In the genomic region with DNA sequence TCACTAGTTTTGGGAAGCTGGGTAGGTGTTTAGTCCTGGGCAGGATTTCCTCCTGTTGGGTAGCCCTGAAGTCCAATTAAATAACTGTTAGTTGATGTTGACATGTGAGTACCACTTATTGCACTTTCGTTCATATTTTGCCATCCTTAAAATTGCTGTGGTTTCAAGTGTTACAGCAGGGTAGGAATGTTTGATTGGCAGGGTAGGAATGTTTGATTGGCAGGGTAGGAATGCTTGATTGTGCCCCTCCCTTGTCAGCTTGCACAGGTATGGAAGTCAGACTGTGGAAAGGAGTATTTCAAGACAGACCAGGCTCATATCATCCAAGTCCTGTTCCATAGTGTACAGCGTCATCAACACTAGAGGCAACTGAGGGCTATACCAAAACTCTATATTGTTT, we compare ENCODE assay signal across 36 mouse cellular contexts.
"Had no signal": no experiment of that assay in that cellular context is flagged by ENCODE, and none has a peak within 500 bp of the region (broad histone marks: within the 10 kb centered on the region; RNA-seq: fewer than 3 reads in every experiment).

No protein-coding gene starts in this region.

- H3K27ac ChIP-seq: heart, adult 2 months; heart, embryonic 10.5 days; heart, embryonic 13.5 days; heart, embryonic 15.5 days; hindbrain, embryonic 10.5 days; hindbrain, embryonic 12.5 days; hindbrain, embryonic 13.5 days; hindbrain, embryonic 14.5 days; hindbrain, embryonic 15.5 days; hindbrain, postnatal 0 days; intestine, embryonic 15.5 days; kidney, embryonic 15.5 days; kidney, postnatal 0 days; layer of hippocampus, adult 2 months had no signal

- H3K9me3 ChIP-seq: heart, embryonic 10.5 days; heart, embryonic 12.5 days; heart, embryonic 13.5 days; heart, embryonic 15.5 days; hindbrain, embryonic 10.5 days; hindbrain, embryonic 12.5 days; hindbrain, embryonic 13.5 days; hindbrain, embryonic 15.5 days; intestine, embryonic 15.5 days; kidney, embryonic 15.5 days had no signal

- H3K27me3 ChIP-seq: heart, embryonic 12.5 days; heart, embryonic 13.5 days; heart, embryonic 15.5 days; hindbrain, embryonic 12.5 days; hindbrain, embryonic 13.5 days; hindbrain, embryonic 15.5 days; intestine, embryonic 15.5 days; kidney, embryonic 15.5 days had no signal

- ATAC-seq: hindbrain, embryonic 16.5 days; hindbrain, postnatal 0 days; inflammation-experienced regulatory T-cells, adult 6 months; intestine, embryonic 15.5 days; intestine, embryonic 16.5 days; intestine, postnatal 0 days had no signal

- H3K4me3 ChIP-seq: heart, adult 2 months; heart, embryonic 10.5 days; heart, embryonic 12.5 days; heart, embryonic 13.5 days; heart, embryonic 15.5 days; hindbrain, embryonic 10.5 days; hindbrain, embryonic 12.5 days; hindbrain, embryonic 13.5 days; hindbrain, embryonic 15.5 days; intestine, embryonic 15.5 days; kidney, embryonic 15.5 days; layer of hippocampus, adult 2 months had no signal

- H3K4me2 ChIP-seq: heart, embryonic 11.5 days; heart, embryonic 12.5 days; heart, embryonic 13.5 days; heart, embryonic 15.5 days; hindbrain, embryonic 12.5 days; hindbrain, embryonic 13.5 days; hindbrain, embryonic 14.5 days; hindbrain, embryonic 15.5 days; intestine, embryonic 15.5 days; kidney, embryonic 15.5 days had no signal

- H3K4me1 ChIP-seq: heart, embryonic 10.5 days; heart, embryonic 12.5 days; heart, embryonic 13.5 days; heart, embryonic 15.5 days; hindbrain, embryonic 10.5 days; hindbrain, embryonic 12.5 days; hindbrain, embryonic 13.5 days; hindbrain, embryonic 15.5 days; intestine, embryonic 15.5 days; kidney, embryonic 15.5 days had no signal

- H3K9ac ChIP-seq: heart, embryonic 12.5 days; heart, embryonic 13.5 days; heart, embryonic 15.5 days; hindbrain, embryonic 12.5 days; hindbrain, embryonic 13.5 days; hindbrain, embryonic 14.5 days; hindbrain, embryonic 15.5 days; intestine, embryonic 15.5 days; kidney, embryonic 15.5 days had no signal

- H3K36me3 ChIP-seq: heart, embryonic 10.5 days; heart, embryonic 12.5 days; heart, embryonic 13.5 days; heart, embryonic 15.5 days; hindbrain, embryonic 10.5 days; hindbrain, embryonic 12.5 days; hindbrain, embryonic 13.5 days; hindbrain, embryonic 15.5 days; intestine, embryonic 15.5 days; kidney, embryonic 15.5 days had no signal

- DNase-seq: heart, adult 18-20 months; heart, adult 2 months; heart, postnatal 10 days; heart, postnatal 14 days; heart, postnatal 36 days; heart, postnatal 4 days; kidney, adult 11 months; kidney, adult 18-20 months; kidney, adult 2 months; kidney, adult 8-10 months; kidney, adult 9 months; kidney, postnatal 10 days; kidney, postnatal 14 days; kidney, postnatal 25 days; kidney, postnatal 36 days; kidney, postnatal 4 days; layer of hippocampus, adult 9-11 months had no signal
